Mouse (Mus musculus) MEL (cell line): ENCODE measurements around the gene Npat. TPM values are rescaled to one million over a fixed set of nuclear protein-coding genes. Genes with fewer than 3 reads are reported as not detected.

Experiments used
- DNase-seq: peaks from one replicate; pipeline ENCODE4 v3.0.0; 2011; ENCODE audit warnings: low read depth, low spot score
- H3K27ac ChIP-seq: 2 replicates; pipeline ENCODE4 v1.5.1; 2012; ENCODE audit warnings: low read depth, mild to moderate bottlenecking, control low read depth, low read length, moderate library complexity; ENCODE audit not compliant: control insufficient read depth
- H3K27me3 ChIP-seq, 2 experiments: fragments of 150-350 bp in 1 of 2; sonication (generic) in 1 of 2; 2 replicates each; pipeline ENCODE4 v1.6.1; 2012; ENCODE audit warnings: low read length in 2 of 2, mild to moderate bottlenecking in 2 of 2, improper control_type of control experiment in 1 of 2, moderate library complexity in 1 of 2; ENCODE audit not compliant: insufficient read depth in 2 of 2, control insufficient read depth in 1 of 2
- H3K36me3 ChIP-seq, 2 experiments: 2 replicates each; pipeline ENCODE4 v1.6.1; 2012 to 2014; ENCODE audit warnings: low read length in 2 of 2, improper control_type of control experiment in 1 of 2, inconsistent platforms in 1 of 2, mild to moderate bottlenecking in 1 of 2; ENCODE audit not compliant: insufficient read depth in 2 of 2, control insufficient read depth in 1 of 2
- H3K4me1 ChIP-seq, 2 experiments: fragments of 150-350 bp in 1 of 2; sonication (generic) in 1 of 2; 2 replicates each; pipeline ENCODE4 v1.6.1; 2012; ENCODE audit warnings: low read length in 2 of 2, improper control_type of control experiment in 1 of 2, mild to moderate bottlenecking in 1 of 2; ENCODE audit not compliant: insufficient read depth in 2 of 2, control insufficient read depth in 1 of 2
- H3K4me3 ChIP-seq, 2 experiments: fragments of 150-350 bp in 1 of 2; sonication (generic) in 1 of 2; 2 replicates each; pipeline ENCODE4 v1.5.1; 2012; ENCODE audit warnings: low read depth in 2 of 2, low read length in 2 of 2, mild to moderate bottlenecking in 2 of 2, moderate library complexity in 2 of 2, control low read depth in 1 of 2, improper control_type of control experiment in 1 of 2; ENCODE audit not compliant: control insufficient read depth in 1 of 2, insufficient read depth in 1 of 2
- H3K79me2 ChIP-seq: 2 replicates; pipeline ENCODE4 v1.6.1; 2012; ENCODE audit warnings: mild to moderate bottlenecking, low read length, moderate library complexity; ENCODE audit not compliant: control insufficient read depth, poor library complexity, insufficient read depth
- H3K9ac ChIP-seq: 2 replicates; pipeline ENCODE4 v1.6.1; 2012; ENCODE audit warnings: low read depth, mild to moderate bottlenecking, control low read depth, low read length, moderate library complexity; ENCODE audit not compliant: control insufficient read depth, poor library complexity, severe bottlenecking
- H3K9me3 ChIP-seq: fragments of 150-350 bp; sonication (generic); replicated peaks from 2 replicates; pipeline ENCODE4 v1.6.1; 2012; ENCODE audit warnings: mild to moderate bottlenecking, low read length, improper control_type of control experiment, moderate library complexity; ENCODE audit not compliant: insufficient read depth
- CHD1 ChIP-seq: IDR thresholded peaks from 2 replicates; pipeline ENCODE4 v1.6.1; 2012; ENCODE audit warnings: low read depth, mild to moderate bottlenecking, inconsistent platforms, low read length, improper control_type of control experiment
- E2F4 ChIP-seq: IDR thresholded peaks from 2 replicates; pipeline ENCODE4 v1.6.1; 2011; ENCODE audit warnings: low read depth, low read length, improper control_type of control experiment, borderline replicate concordance
- EP300 ChIP-seq, 2 experiments: IDR thresholded peaks; 2 replicates each; pipeline ENCODE4 v1.6.1; 2011; ENCODE audit warnings: improper control_type of control experiment in 2 of 2, low read length in 2 of 2, low read depth in 1 of 2, mild to moderate bottlenecking in 1 of 2
- ETS1 ChIP-seq: IDR thresholded peaks from 2 replicates; pipeline ENCODE4 v1.6.1; 2012; ENCODE audit warnings: low read depth, mild to moderate bottlenecking, inconsistent platforms, low read length, improper control_type of control experiment, moderate library complexity
- GABPA ChIP-seq: IDR thresholded peaks from 2 replicates; pipeline ENCODE4 v1.6.1; 2012; ENCODE audit warnings: low read depth, mild to moderate bottlenecking, inconsistent platforms, low read length, improper control_type of control experiment, moderate library complexity
- GATA1 ChIP-seq: IDR thresholded peaks from 2 replicates; pipeline ENCODE4 v1.6.1; 2011; ENCODE audit warnings: low read depth, low read length, improper control_type of control experiment
- KAT2A ChIP-seq: conservative IDR thresholded peaks from 2 replicates; pipeline ENCODE4 v1.6.1; 2012; ENCODE audit warnings: low read depth, low read length, improper control_type of control experiment, inconsistent platforms
- MAZ ChIP-seq: IDR thresholded peaks from 2 replicates; pipeline ENCODE4 v1.6.1; 2012; ENCODE audit warnings: low read depth, mild to moderate bottlenecking, inconsistent platforms, low read length, improper control_type of control experiment
- MEF2A ChIP-seq: IDR thresholded peaks from 2 replicates; pipeline ENCODE4 v1.6.1; 2014; ENCODE audit warnings: low read depth, mild to moderate bottlenecking, inconsistent platforms, low read length, improper control_type of control experiment; ENCODE audit not compliant: poor library complexity, insufficient replicate concordance, severe bottlenecking; ENCODE audit errors: extremely low read depth
- MXI1 ChIP-seq: IDR thresholded peaks from 2 replicates; pipeline ENCODE4 v1.6.1; 2011; ENCODE audit warnings: mild to moderate bottlenecking, low read depth, low read length, improper control_type of control experiment
- MYB ChIP-seq: IDR thresholded peaks from 2 replicates; pipeline ENCODE4 v1.6.1; 2011; ENCODE audit warnings: mild to moderate bottlenecking, low read depth, low read length, improper control_type of control experiment
- MYC ChIP-seq: IDR thresholded peaks from 2 replicates; pipeline ENCODE4 v1.6.1; 2011; ENCODE audit warnings: low read depth, mild to moderate bottlenecking, low read length, improper control_type of control experiment, moderate library complexity
- POLR2AphosphoS2 ChIP-seq: IDR thresholded peaks from 2 replicates; pipeline ENCODE4 v1.6.1; 2011; ENCODE audit warnings: low read length, improper control_type of control experiment
- POLR2AphosphoS5 ChIP-seq: IDR thresholded peaks from 2 replicates; pipeline ENCODE4 v1.6.1; 2012; ENCODE audit warnings: low read depth, borderline replicate concordance, mild to moderate bottlenecking, inconsistent platforms, low read length, moderate library complexity, mixed read lengths
- RAD21 ChIP-seq: IDR thresholded peaks from 2 replicates; pipeline ENCODE4 v1.6.1; 2011; ENCODE audit warnings: mild to moderate bottlenecking, low read depth, low read length, improper control_type of control experiment
- RCOR1 ChIP-seq: IDR thresholded peaks from 2 replicates; pipeline ENCODE4 v1.6.1; 2012; ENCODE audit warnings: low read depth, mild to moderate bottlenecking, inconsistent platforms, low read length, improper control_type of control experiment
- SIN3A ChIP-seq: IDR thresholded peaks from 2 replicates; pipeline ENCODE4 v1.6.1; 2012; ENCODE audit warnings: low read length, improper control_type of control experiment, inconsistent platforms
- SMC3 ChIP-seq: IDR thresholded peaks from 2 replicates; pipeline ENCODE4 v1.6.1; 2011; ENCODE audit warnings: low read depth, low read length, improper control_type of control experiment
- TAL1 ChIP-seq: IDR thresholded peaks from 2 replicates; pipeline ENCODE4 v1.6.1; 2012; ENCODE audit warnings: mild to moderate bottlenecking, inconsistent platforms, low read length, moderate library complexity, mixed read lengths
- TBP ChIP-seq: IDR thresholded peaks from 2 replicates; pipeline ENCODE4 v1.8.0; 2011; ENCODE audit warnings: low read depth, low read length, improper control_type of control experiment
- TCF12 ChIP-seq: IDR thresholded peaks from 2 replicates; pipeline ENCODE4 v1.6.1; 2014; ENCODE audit warnings: low read depth, mild to moderate bottlenecking, inconsistent platforms, low read length, improper control_type of control experiment, moderate library complexity
- UBTF ChIP-seq: IDR thresholded peaks from 2 replicates; pipeline ENCODE4 v1.6.1; 2012; ENCODE audit warnings: low read depth, mild to moderate bottlenecking, inconsistent platforms, low read length, improper control_type of control experiment, moderate library complexity, borderline replicate concordance; ENCODE audit not compliant: insufficient read depth
- ZC3H11A ChIP-seq: IDR thresholded peaks from 2 replicates; pipeline ENCODE4 v1.6.1; 2012; ENCODE audit warnings: low read depth, mild to moderate bottlenecking, inconsistent platforms, low read length, improper control_type of control experiment
- ZMIZ1 ChIP-seq: IDR thresholded peaks from 2 replicates; pipeline ENCODE4 v1.6.1; 2012; ENCODE audit warnings: low read depth, mild to moderate bottlenecking, inconsistent platforms, low read length, improper control_type of control experiment, moderate library complexity
- ZNF384 ChIP-seq: IDR thresholded peaks from 2 replicates; pipeline ENCODE4 v1.6.1; 2012; ENCODE audit warnings: low read depth, mild to moderate bottlenecking, inconsistent platforms, low read length, improper control_type of control experiment
- polyA plus RNA-seq, 2 experiments: library from polyadenylated mRNA; stranded (reverse) in 1 of 2; unstranded in 1 of 2; fragments of >175 nt in 1 of 2; fragments of >200 nt in 1 of 2; gene quantifications; 2 replicates each; pipeline versions ENCODE4 v1.2.1 to v1.2.4; 2012; ENCODE audit warnings: low replicate concordance in 2 of 2, low read depth in 1 of 2; ENCODE audit not compliant: insufficient read length in 2 of 2, insufficient read depth in 1 of 2, missing spikeins in 1 of 2
- total RNA-seq: library from RNA; depleted of rRNA; stranded (reverse); fragments of 300-350 nt; gene quantifications from 2 replicates; pipeline ENCODE4 v1.2.3, GENCODE M21; 2012

Gene Npat
- total and polyA plus RNA-seq, 3 experiments: 12.5 to 16.4 TPM; not detected in 1

GRCm38 (mm10) chr9:53570662-53571061, 33.8 kb downstream of the Npat start (continued):
- no peak for TF ChIP-seq GABPA
- TF ChIP-seq CHD1: no peak
- TF ChIP-seq GATA1: no peak
- no peak for TF ChIP-seq E2F4
- TF ChIP-seq ETS1: no peak

DNA sequence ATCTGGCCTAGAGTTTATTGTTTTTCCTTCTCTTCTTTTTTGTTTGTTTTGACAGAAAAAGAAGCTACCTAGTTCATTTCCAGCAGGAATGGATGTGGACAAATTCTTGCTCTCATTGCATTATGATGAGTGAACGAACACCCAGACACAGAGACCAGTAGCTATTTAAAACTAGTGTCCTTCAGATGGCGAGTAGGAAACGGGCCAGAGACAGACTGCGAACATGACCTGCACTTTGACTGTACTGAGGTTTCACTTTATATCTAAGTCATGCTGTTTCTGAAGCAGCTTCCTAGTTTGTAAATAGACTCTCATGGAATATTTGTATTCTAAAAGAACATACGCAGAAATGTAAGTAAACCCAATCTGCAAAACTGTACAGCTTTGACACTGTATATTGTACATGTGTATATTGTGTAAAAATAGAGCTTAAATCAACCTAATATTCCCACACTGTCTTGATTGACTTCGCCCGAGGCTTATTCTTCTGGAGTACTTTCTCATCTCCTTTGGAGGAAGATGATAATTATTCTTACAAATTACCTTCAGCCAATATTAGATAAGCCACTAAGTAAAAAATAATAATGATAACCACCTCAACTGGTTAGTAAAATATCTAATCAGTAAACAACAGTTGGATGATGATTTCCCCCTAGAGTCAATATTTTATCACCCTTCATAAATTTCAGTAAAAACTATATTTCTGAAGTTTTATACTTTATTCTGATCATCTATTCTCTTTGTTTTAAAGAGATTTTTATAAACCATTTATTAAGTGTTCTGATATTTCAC, 35.9 kb downstream of the Npat start:
- Histone ChIP-seq H3K36me3 (peaks cover 12 to 50% of the 10 kb centered on the region in 2 experiments), H3K79me2 (no peaks in the 10 kb centered on the region), H3K4me3 (no peak overlapping the region), H3K27me3 (no peaks in the 10 kb centered on the region), H3K9ac (no peak overlapping the region), H3K4me1 (peaks cover 0 to 4% of the 10 kb centered on the region in 2 experiments; a peak in 2 of 4 replicates), H3K27ac (no peak overlapping the region), H3K9me3 (no peaks in the 10 kb centered on the region)
- DNase-seq: no peak
- TF ChIP-seq EP300 (IDR thresholded peaks at IDR 0.05; ENCODE audit: low read depth in 1 of 2, low read length in 2 of 2) (peak; percentile 49 to 57; a peak in 3 of 4 replicates), ETS1 (no peak), GATA1 (peak; percentile 38; the same call in 1 of the 2 replicates), TCF12 (peak; percentile 58; the same call in 1 of the 2 replicates), KAT2A (no peak)

DNA sequence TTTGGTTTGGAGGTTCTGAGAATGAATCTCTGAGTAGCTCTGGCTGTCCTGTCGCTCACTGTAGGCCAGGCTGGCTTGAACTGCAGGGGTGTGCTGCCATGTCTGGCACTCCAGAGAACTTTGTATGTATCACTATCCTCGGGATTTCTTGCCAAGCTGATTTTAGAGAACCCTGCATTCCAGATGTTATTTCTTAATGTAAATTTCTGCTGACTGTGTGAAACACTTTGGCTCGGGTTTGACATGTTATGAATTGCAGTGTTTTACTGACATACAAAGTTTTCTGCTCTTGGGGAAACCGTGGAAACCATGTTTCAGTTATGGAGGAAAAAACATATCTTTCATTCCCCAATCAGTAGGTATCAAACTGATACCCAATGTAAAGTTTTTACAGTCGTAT, 38.9 kb downstream of the Npat start:
- no peaks in the 10 kb centered on the region for H3K9me3 ChIP-seq
- no peak overlapping the region for H3K27ac ChIP-seq
- H3K79me2 ChIP-seq: no peaks in the 10 kb centered on the region
- H3K9ac ChIP-seq: no peak overlapping the region
- H3K4me3 ChIP-seq: no peak overlapping the region
- peaks cover 0 to 4% of the 10 kb centered on the region in 2 experiments; a peak in 2 of 4 replicates for H3K4me1 ChIP-seq
- H3K27me3 ChIP-seq: no peaks in the 10 kb centered on the region
- peaks cover 12 to 32% of the 10 kb centered on the region in 2 experiments for H3K36me3 ChIP-seq
- TF ChIP-seq ZNF384: no peak
- no peak for TF ChIP-seq RCOR1
- no peak for TF ChIP-seq GATA1
- TF ChIP-seq POLR2AphosphoS2: no peak
- no peak for TF ChIP-seq TBP
- no peak for TF ChIP-seq UBTF
- TF ChIP-seq GABPA: no peak
- TF ChIP-seq CHD1: no peak
- no peak for TF ChIP-seq ZMIZ1
- no peak for TF ChIP-seq RAD21
- TF ChIP-seq MXI1: no peak
- no peak for TF ChIP-seq MAZ
- TF ChIP-seq SMC3: no peak
- TF ChIP-seq POLR2AphosphoS5: no peak
- TF ChIP-seq TAL1: no peak
- no peak for TF ChIP-seq ZC3H11A
- no peak for TF ChIP-seq MEF2A
- TF ChIP-seq SIN3A: no peak
- no peak for TF ChIP-seq MYC
- no peak for TF ChIP-seq MYB
- DNase-seq: no peak
